Mouse (Mus musculus) C2C12 (cell line): ENCODE measurements around the gene Chst8. TPM values are rescaled to one million over a fixed set of nuclear protein-coding genes. Genes with fewer than 3 reads are reported as not detected.

Experiments
- H3K27me3 ChIP-seq: one replicate; pipeline ENCODE4 v1.6.1; 2011; ENCODE audit not compliant: control insufficient read depth, insufficient read depth, insufficient read length
- H3K36me3 ChIP-seq: one replicate; pipeline ENCODE4 v1.6.1; 2011; ENCODE audit not compliant: control insufficient read depth, insufficient read depth
- H3K4me3 ChIP-seq: one replicate; pipeline ENCODE4 v1.5.1; 2011; ENCODE audit warnings: mild to moderate bottlenecking, control low read depth; ENCODE audit not compliant: poor library complexity, insufficient read depth, severe bottlenecking
- H3K79me2 ChIP-seq: one replicate; pipeline ENCODE4 v1.6.1; 2011; ENCODE audit not compliant: control insufficient read depth, insufficient read depth
- H3K79me3 ChIP-seq: one replicate; pipeline ENCODE4 v1.6.1; 2011; ENCODE audit warnings: low read depth, control low read depth
- H3ac ChIP-seq: one replicate; pipeline ENCODE3; 2011; ENCODE audit warnings: low read depth; ENCODE audit not compliant: control insufficient read depth, insufficient read length
- CEBPB ChIP-seq: IDR thresholded peaks from one replicate; pipeline ENCODE4 v1.6.1; 2011; ENCODE audit warnings: low read depth, mild to moderate bottlenecking, control low read depth, moderate library complexity
- CTCF ChIP-seq: IDR thresholded peaks from one replicate; pipeline ENCODE4 v1.5.1; 2011; ENCODE audit not compliant: control insufficient read depth, insufficient read depth, insufficient read length
- FOSL1 ChIP-seq: IDR thresholded peaks from one replicate; pipeline ENCODE4 v1.8.0; 2011; ENCODE audit warnings: mild to moderate bottlenecking, low read length; ENCODE audit not compliant: poor library complexity, insufficient read depth, severe bottlenecking
- MAX ChIP-seq: IDR thresholded peaks from one replicate; pipeline ENCODE4 v1.6.1; 2011; ENCODE audit warnings: mild to moderate bottlenecking, control low read depth
- MYOD1 ChIP-seq: IDR thresholded peaks from one replicate; pipeline ENCODE4 v1.6.1; 2011; ENCODE audit warnings: low read depth; ENCODE audit not compliant: control insufficient read depth, insufficient read length
- MYOG ChIP-seq: IDR thresholded peaks from one replicate; pipeline ENCODE4 v1.6.1; 2011; ENCODE audit not compliant: control insufficient read depth, insufficient read length; ENCODE audit errors: extremely low read depth
- USF1 ChIP-seq: IDR thresholded peaks from one replicate; pipeline ENCODE4 v1.6.1; 2011; ENCODE audit warnings: low read depth, mild to moderate bottlenecking, control low read depth, moderate library complexity
- long read RNA-seq, 2 experiments: library from polyadenylated mRNA; unstranded; transcript quantifications; one replicate each; pipeline ENCODE4 v2.0.0; 2019 to 2020
- polyA plus RNA-seq: library from polyadenylated mRNA; unstranded; fragments of >200 nt; fragmentation: generic; extraction: Trizol; gene quantifications from one replicate; pipeline ENCODE4 v1.2.1, GENCODE M21; 2012; ENCODE audit warnings: missing spikeins

Gene Chst8
- polyA plus RNA-seq: 0.09 TPM
- long read RNA-seq, experiment 1: 0 reads
- long read RNA-seq, experiment 2: 0 reads

DNA sequence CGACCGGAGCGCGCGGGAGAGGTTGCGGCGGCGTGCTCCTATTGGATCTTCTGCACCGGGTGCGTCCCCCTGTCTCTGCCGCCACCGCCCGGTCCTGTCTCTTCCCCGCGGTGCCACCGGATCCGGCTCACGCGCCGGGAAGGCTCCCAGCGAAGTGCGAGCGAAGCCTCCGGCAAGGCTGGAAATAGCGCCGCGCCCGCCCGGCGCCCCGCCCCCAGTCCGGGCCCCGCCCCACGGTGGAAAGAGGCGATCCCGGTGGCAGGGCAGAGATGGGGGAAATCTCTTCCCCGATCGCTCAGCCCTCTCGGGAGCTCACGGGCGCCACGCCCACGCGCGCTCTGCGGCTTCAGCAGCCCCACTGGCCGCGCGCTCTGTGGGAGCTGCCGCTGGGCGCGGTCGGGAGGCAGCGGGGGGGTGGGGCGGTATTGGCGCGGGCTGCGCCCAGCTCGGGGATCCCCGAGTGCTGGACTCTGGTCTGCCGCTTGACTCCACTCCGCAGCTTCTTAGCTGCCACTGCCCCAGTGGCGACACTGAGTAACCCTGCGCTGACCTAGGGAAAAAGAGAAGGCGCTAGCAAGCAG lies at the start of gene Chst8:
TSS of gene Chst8 (minus strand) at position 181 of the 581 bp plus-strand sequence.
- Histone ChIP-seq H3K4me3 (no peak within 1 kb of the TSS), H3K36me3 (no peaks in the 10 kb centered on the region), H3K79me2 (no peaks in the 10 kb centered on the region), H3K27me3 (peaks cover 45% of the 10 kb centered on the region), H3K79me3 (no peaks in the 10 kb centered on the region), H3ac (peak within 1 kb of the TSS; percentile 45)
- TF ChIP-seq CEBPB: no peak
- TF ChIP-seq USF1: no peak
- TF ChIP-seq CTCF: no peak
- TF ChIP-seq MYOD1: no peak
- TF ChIP-seq MAX: no peak
- TF ChIP-seq FOSL1: no peak
- TF ChIP-seq MYOG: no peak

DNA sequence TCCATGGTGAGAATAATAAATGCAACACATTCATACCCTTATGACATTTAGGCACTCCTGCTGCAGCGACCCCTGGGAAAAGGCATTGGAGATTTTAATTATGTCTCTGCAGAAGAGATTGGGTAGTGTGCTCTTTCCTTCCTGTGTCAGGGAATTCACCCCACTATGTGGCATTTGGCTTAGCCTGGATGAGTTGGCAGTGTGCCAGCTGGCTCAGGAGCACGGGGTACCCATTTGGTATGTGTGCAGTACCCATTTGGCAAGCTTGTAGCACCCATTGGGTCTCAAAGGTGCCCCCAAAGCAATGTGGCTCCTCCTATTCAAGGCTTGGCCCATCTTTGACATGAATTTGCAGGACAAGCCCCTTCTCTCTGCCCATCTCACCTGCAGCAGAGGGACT lies 45.8 kb upstream of the Chst8 start:
- Histone ChIP-seq H3ac (no peak overlapping the region), H3K79me2 (no peaks in the 10 kb centered on the region), H3K4me3 (no peak overlapping the region), H3K27me3 (peaks cover 19% of the 10 kb centered on the region), H3K79me3 (no peaks in the 10 kb centered on the region), H3K36me3 (no peaks in the 10 kb centered on the region)
- no peak for TF ChIP-seq CTCF
- TF ChIP-seq MAX: no peak
- TF ChIP-seq MYOG: no peak
- no peak for TF ChIP-seq MYOD1
- no peak for TF ChIP-seq FOSL1
- TF ChIP-seq USF1: no peak
- TF ChIP-seq CEBPB: no peak

DNA sequence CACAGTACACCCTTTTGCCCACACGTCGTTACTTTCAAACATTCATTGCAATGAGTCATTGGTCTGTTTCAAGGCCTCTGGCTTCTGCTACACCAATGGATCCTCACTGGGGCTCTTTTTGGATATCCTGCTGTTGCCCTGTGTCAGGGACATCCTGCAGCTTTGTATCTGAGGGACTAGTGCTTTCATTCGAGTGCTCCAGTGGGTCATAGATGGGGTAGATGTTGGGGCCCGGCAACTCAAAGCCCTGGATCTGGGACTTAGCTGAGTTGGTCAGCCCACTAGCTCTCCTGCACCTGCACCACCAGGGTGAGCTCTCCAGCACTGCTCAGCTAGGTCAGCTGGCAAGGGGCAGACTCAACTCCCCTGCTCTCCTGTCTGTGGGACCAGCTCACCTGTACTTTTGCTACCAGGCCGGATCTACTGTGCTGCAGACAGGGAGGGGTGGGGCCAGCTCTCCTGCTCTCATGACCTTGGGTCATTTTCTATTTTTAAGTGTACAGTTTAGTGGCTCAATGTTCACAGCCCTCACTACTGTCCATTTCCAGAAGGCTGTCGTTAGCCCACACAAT lies 42.4 kb upstream of the Chst8 start:
- Histone ChIP-seq H3K79me2 (no peaks in the 10 kb centered on the region), H3ac (no peak overlapping the region), H3K27me3 (peaks cover 5% of the 10 kb centered on the region), H3K36me3 (no peaks in the 10 kb centered on the region), H3K4me3 (no peak overlapping the region), H3K79me3 (no peaks in the 10 kb centered on the region)
- no peak for TF ChIP-seq CTCF
- TF ChIP-seq FOSL1: no peak
- no peak for TF ChIP-seq MYOD1
- TF ChIP-seq MAX: no peak

DNA sequence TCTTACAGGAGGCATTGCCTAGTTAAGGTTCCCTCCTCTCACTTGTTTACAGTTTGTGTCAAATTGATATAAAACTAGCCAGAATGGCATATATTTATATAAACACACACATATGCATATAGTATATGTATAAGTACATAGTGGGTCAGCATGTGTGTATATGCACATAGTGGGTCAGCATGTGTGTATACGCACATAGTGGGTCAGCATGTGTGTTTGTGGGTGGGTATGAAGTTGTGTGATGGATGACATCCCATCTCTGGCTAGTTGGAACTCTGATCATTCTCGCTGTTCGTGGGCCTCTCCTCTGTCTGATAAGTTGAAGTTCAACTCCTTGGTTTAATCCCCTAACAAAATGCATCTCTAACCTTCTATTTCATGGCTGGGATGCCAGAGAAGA lies 40.9 kb upstream of the Chst8 start:
- Histone ChIP-seq H3ac (no peak overlapping the region), H3K27me3 (peaks cover 5% of the 10 kb centered on the region), H3K36me3 (no peaks in the 10 kb centered on the region), H3K4me3 (no peak overlapping the region), H3K79me3 (no peaks in the 10 kb centered on the region), H3K79me2 (no peaks in the 10 kb centered on the region)
- TF ChIP-seq MYOG (no peak), FOSL1 (no peak), CEBPB (no peak), USF1 (no peak), MYOD1 (no peak), MAX (no peak), CTCF (no peak)

DNA sequence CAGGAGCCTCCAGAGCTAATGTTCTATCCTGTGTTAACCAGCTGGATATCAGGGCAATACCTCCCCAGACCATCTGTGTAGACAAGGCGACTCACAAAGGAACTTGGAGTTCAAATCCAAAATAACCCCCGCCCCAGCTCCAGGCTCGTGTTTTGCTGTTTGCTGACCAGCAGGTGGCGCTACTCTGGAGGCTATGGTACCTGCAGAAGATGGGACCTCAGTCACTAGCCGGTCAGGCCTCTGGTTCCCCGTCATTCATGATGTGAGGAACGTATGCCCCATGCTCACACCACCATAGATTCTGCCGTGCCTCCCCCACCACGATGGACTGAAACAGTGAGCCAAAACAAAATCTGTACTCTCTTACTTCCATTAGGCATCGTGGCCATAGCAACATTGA lies 37.1 kb upstream of the Chst8 start:
- Histone ChIP-seq H3K79me3 (no peaks in the 10 kb centered on the region), H3K4me3 (no peak overlapping the region), H3K27me3 (peaks cover 9% of the 10 kb centered on the region), H3K36me3 (no peaks in the 10 kb centered on the region), H3ac (no peak overlapping the region), H3K79me2 (no peaks in the 10 kb centered on the region)
- TF ChIP-seq MAX: no peak
- no peak for TF ChIP-seq CTCF
- no peak for TF ChIP-seq CEBPB
- no peak for TF ChIP-seq MYOD1
- no peak for TF ChIP-seq FOSL1
- TF ChIP-seq MYOG: no peak
- no peak for TF ChIP-seq USF1

DNA sequence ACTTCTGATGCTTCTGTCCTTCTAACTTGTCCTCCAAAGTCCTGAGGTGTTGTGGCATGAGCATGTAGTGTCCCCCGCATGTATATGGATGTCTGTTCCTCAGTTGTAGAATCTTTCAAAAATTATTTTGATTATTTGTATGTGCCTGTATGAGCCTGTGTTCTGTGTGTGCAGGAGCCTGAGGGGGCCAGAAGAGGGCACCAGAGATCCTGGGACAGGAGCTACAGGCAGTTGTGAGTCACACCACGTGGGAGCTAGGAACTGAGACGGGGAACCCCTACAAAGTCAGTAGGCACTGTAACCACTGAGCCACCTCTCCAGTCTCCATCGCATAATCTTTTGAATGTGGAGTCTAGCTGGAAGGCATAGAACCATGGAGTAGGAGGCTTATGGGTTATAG lies 36.3 kb upstream of the Chst8 start:
- Histone ChIP-seq H3ac (no peak overlapping the region), H3K79me2 (no peaks in the 10 kb centered on the region), H3K79me3 (no peaks in the 10 kb centered on the region), H3K36me3 (no peaks in the 10 kb centered on the region), H3K4me3 (no peak overlapping the region), H3K27me3 (peaks cover 13% of the 10 kb centered on the region)
- no peak for TF ChIP-seq MAX
- TF ChIP-seq MYOG: no peak
- TF ChIP-seq CTCF: no peak
- no peak for TF ChIP-seq USF1
- no peak for TF ChIP-seq CEBPB
- no peak for TF ChIP-seq FOSL1
- TF ChIP-seq MYOD1: no peak
